Mouse (Mus musculus): Measurements from ENCODE around the gene Cfap73. TPM values are rescaled to one million over a fixed set of nuclear protein-coding genes. Genes with fewer than 3 reads are reported as not detected.

The Cfap73 gene
- polyA plus RNA-seq, 1 experiment from 2014 or later = not detected

DNA sequence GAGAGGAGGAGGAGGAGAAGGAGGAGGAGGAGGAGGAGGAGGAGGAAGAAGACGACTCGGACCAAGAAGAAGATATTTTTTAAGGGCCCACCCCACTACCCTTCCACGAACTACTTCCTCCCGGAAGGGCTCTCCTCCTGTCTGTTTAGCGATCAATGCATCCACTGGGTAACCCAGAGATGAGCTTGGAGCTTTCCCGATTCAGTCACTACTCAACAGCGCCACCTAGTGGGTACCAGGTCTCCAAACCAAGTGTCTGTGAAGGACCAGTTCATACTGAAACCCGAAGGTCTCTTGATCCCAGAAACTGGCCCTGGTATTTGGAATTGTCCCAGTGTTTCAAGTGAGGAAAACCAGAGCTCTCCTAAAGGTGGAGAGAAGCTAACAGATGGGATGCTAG, 28.3 kb downstream of the Cfap73 start:
- DNase-seq = peak; percentile 98
- under 1% methylated on average over 8 of the region's 8 CpGs for WGBS
- TF ChIP-seq CTCF (IDR thresholded peaks at IDR 0.05; ENCODE audit: low read depth) = peak; percentile 91

GRCm38 (mm10) chr5:120605241-120605661, 28.8 kb downstream of the Cfap73 start:
- no peak for TF ChIP-seq CTCF (IDR thresholded peaks at IDR 0.05; ENCODE audit: low read depth)
- ATAC-seq (ENCODE audit: insufficient read depth) = peak; percentile 39; the same call in 1 of the 2 replicates
- Histone ChIP-seq H3K4me2 (peak overlapping the region; percentile 68), H3K4me3 (ENCODE audit: low read depth, low read length) (peak overlapping the region; percentile 28), H3K4me1 (ENCODE audit: insufficient read depth) (no peaks in the 10 kb centered on the region), H3K9ac (peak overlapping the region; percentile 41), H3K27me3 (ENCODE audit: insufficient read depth, low read length) (no peaks in the 10 kb centered on the region), H3K36me3 (ENCODE audit: insufficient read depth) (no peaks in the 10 kb centered on the region), H3K9me3 (ENCODE audit: low read depth, low read length) (no peaks in the 10 kb centered on the region), H3K27ac (ENCODE audit: low read depth) (no peak overlapping the region)
- no peak for DNase-seq
- 3% methylated on average over 10 of the region's 10 CpGs for WGBS

More for the DNA sequence above, 28.3 kb downstream of the Cfap73 start:
- Histone ChIP-seq H3K9ac (peak overlapping the region; percentile 41; the same call in 1 of the 2 replicates), H3K27ac (ENCODE audit: low read depth) (no peak overlapping the region), H3K4me3 (ENCODE audit: low read depth, low read length) (peak overlapping the region; percentile 28), H3K9me3 (ENCODE audit: low read depth, low read length) (no peaks in the 10 kb centered on the region), H3K36me3 (ENCODE audit: insufficient read depth) (no peaks in the 10 kb centered on the region), H3K4me1 (ENCODE audit: insufficient read depth) (no peaks in the 10 kb centered on the region), H3K27me3 (ENCODE audit: insufficient read depth, low read length) (no peaks in the 10 kb centered on the region), H3K4me2 (peak overlapping the region; percentile 68)
- peak; percentile 66 for ATAC-seq (ENCODE audit: insufficient read depth)

DNA sequence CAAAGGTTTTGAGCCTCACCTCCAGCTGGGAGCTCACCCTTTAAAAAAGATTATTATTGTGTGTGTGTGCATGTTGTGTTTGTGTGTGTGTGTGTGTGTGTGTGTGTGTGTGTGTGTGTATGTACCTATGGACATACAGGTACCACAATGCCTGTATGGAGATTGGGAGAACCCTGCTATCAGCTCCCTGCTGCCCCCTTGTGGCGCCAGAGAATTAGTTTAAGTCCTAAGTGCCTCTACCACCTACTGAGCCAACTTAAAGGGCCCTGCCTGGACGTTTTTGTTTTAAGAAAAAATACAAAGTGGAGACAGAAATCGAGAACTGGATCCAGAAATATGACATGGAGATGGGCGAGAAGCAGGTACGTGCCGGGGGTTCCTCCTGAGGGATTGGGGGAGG, 29.2 kb downstream of the Cfap73 start:
- H3K9ac ChIP-seq = peak overlapping the region; percentile 41; the same call in 1 of the 2 replicates
- H3K4me2 ChIP-seq = peak overlapping the region; percentile 68
- DNase-seq (peak; percentile 93), ATAC-seq (ENCODE audit: insufficient read depth) (peak; percentile 45; the same call in 1 of the 2 replicates)
- no peaks in the 10 kb centered on the region for H3K9me3 ChIP-seq (ENCODE audit: low read depth, low read length)
- peak; percentile 86 for TF ChIP-seq CTCF (IDR thresholded peaks at IDR 0.05; ENCODE audit: low read depth)
- no peaks in the 10 kb centered on the region for H3K4me1 ChIP-seq (ENCODE audit: insufficient read depth)
- H3K36me3 ChIP-seq (ENCODE audit: insufficient read depth) = no peaks in the 10 kb centered on the region
- no peaks in the 10 kb centered on the region for H3K27me3 ChIP-seq (ENCODE audit: insufficient read depth, low read length)
- H3K27ac ChIP-seq (ENCODE audit: low read depth) = no peak overlapping the region
- H3K4me3 ChIP-seq (ENCODE audit: low read depth, low read length) = peak overlapping the region; percentile 28; the same call in 1 of the 2 replicates
- 2% methylated on average over 6 of the region's 6 CpGs for WGBS

DNA sequence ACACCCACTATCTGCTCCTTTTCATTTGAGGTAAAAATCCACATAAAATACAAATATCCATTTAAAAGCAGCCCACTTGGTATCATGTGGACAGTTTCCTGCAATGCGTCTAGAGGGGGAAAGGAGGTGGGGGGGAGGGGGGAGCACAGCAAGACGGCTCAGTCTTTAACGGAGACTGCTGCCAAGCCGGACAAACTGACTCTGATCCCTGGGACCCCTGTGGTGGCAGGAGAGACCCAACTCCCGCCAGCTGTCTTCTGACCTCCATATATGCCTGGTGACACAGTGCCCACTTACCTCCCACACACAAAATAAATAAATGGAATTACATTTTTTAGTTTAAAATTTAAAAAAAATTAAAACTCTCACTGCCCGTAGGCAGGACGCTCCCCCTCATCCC, 30.5 kb downstream of the Cfap73 start:
- no peak overlapping the region for H3K4me2 ChIP-seq
- ATAC-seq (ENCODE audit: insufficient read depth) = no peak
- no peaks in the 10 kb centered on the region for H3K27me3 ChIP-seq (ENCODE audit: insufficient read depth, low read length)
- no peaks in the 10 kb centered on the region for H3K4me1 ChIP-seq (ENCODE audit: insufficient read depth)
- no peak overlapping the region for H3K4me3 ChIP-seq (ENCODE audit: low read depth, low read length)
- no peaks in the 10 kb centered on the region for H3K9me3 ChIP-seq (ENCODE audit: low read depth, low read length)
- no peaks in the 10 kb centered on the region for H3K36me3 ChIP-seq (ENCODE audit: insufficient read depth)
- DNase-seq = no peak
- no peak overlapping the region for H3K27ac ChIP-seq (ENCODE audit: low read depth)
- no peak overlapping the region for H3K9ac ChIP-seq
- TF ChIP-seq CTCF (IDR thresholded peaks at IDR 0.05; ENCODE audit: low read depth) = no peak
- 56% methylated on average over 7 of the region's 7 CpGs for WGBS

DNA sequence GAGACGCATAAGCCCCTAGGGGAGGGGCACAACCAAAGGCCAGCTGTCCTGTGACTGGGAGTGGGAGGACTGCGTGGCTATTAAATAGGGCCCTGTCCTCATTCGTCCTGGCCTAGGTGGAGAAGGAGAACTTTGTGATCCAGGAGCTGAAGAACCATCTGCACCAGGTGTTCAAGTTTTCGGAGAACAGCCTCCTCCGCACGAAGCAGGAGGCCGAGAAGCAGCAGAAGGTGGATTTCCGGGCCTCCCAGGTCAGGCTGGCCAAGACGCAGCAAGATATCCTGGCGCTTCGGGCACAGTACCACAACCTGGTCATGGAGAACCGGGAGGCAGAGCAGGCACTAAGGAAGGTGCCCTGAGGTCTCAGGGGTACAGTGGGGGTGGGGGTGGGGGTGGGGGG, 31.8 kb downstream of the Cfap73 start:
- WGBS = 87% methylated on average over 12 of the region's 12 CpGs
- H3K9me3 ChIP-seq (ENCODE audit: low read depth, low read length) = no peaks in the 10 kb centered on the region
- no peak for TF ChIP-seq CTCF (IDR thresholded peaks at IDR 0.05; ENCODE audit: low read depth)
- DNase-seq (no peak), ATAC-seq (ENCODE audit: insufficient read depth) (no peak)
- no peak overlapping the region for H3K4me2 ChIP-seq
- no peak overlapping the region for H3K4me3 ChIP-seq (ENCODE audit: low read depth, low read length)
- no peaks in the 10 kb centered on the region for H3K4me1 ChIP-seq (ENCODE audit: insufficient read depth)
- H3K27ac ChIP-seq (ENCODE audit: low read depth) = no peak overlapping the region
- H3K27me3 ChIP-seq (ENCODE audit: insufficient read depth, low read length) = no peaks in the 10 kb centered on the region
- H3K9ac ChIP-seq = no peak overlapping the region
- H3K36me3 ChIP-seq (ENCODE audit: insufficient read depth) = no peaks in the 10 kb centered on the region

DNA sequence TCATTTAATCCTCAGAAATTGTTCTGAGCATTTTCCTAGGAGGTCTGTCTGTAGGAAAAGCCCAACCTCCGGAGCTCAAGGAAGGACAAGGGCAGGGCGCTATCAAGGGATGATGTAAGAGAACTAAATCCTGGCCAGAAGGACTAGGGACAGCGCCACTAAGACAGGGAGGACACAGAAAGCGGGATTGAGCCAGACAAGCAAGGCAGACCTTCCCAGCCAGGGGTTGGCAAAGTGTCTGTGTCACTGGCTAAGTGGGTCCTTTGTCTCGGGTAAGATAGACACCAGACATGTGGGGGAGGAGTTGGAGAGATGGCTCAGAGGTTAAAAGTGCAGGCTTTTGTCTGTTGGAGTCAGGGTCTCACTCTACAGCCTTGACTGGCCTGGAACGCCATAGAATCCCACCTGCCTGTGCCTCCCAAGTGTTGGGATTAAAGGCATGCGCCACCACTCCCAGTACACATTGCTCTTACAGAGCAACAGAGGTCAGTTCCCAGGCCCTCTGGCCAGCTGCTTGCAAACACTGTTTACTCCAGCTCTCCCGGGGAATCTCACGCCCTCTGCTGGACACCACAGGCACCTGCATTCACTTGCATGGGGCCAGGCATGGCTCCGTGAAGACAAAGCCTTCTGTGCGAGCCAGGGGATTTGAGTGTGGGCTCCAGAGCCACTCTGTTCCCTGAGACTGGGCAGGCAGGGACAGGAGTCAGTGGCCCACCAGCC, 32.9 kb downstream of the Cfap73 start:
- H3K9ac ChIP-seq = no peak overlapping the region
- DNase-seq = peak; percentile 50
- H3K36me3 ChIP-seq (ENCODE audit: insufficient read depth) = no peaks in the 10 kb centered on the region
- no peak overlapping the region for H3K27ac ChIP-seq (ENCODE audit: low read depth)
- no peaks in the 10 kb centered on the region for H3K9me3 ChIP-seq (ENCODE audit: low read depth, low read length)
- no peak overlapping the region for H3K4me2 ChIP-seq
- no peaks in the 10 kb centered on the region for H3K4me1 ChIP-seq (ENCODE audit: insufficient read depth)
- WGBS = 45% methylated on average over 11 of the region's 11 CpGs
- no peaks in the 10 kb centered on the region for H3K27me3 ChIP-seq (ENCODE audit: insufficient read depth, low read length)
- ATAC-seq (ENCODE audit: insufficient read depth) = no peak
- no peak overlapping the region for H3K4me3 ChIP-seq (ENCODE audit: low read depth, low read length)
- peak; percentile 73 for TF ChIP-seq CTCF (IDR thresholded peaks at IDR 0.05; ENCODE audit: low read depth)

GRCm38 (mm10) chr5:120599625-120600024, 34.4 kb downstream of the Cfap73 start:
- 71% methylated on average over 6 of the region's 6 CpGs for WGBS
- TF ChIP-seq CTCF (IDR thresholded peaks at IDR 0.05; ENCODE audit: low read depth) = no peak
- H3K27ac ChIP-seq (ENCODE audit: low read depth) = no peak overlapping the region
- no peak overlapping the region for H3K4me2 ChIP-seq
- ATAC-seq (ENCODE audit: insufficient read depth) (peak; percentile 40; the same call in 1 of the 2 replicates), DNase-seq (no peak)
- no peaks in the 10 kb centered on the region for H3K36me3 ChIP-seq (ENCODE audit: insufficient read depth)
- no peak overlapping the region for H3K4me3 ChIP-seq (ENCODE audit: low read depth, low read length)
- H3K4me1 ChIP-seq (ENCODE audit: insufficient read depth) = no peaks in the 10 kb centered on the region
- no peaks in the 10 kb centered on the region for H3K27me3 ChIP-seq (ENCODE audit: insufficient read depth, low read length)
- H3K9ac ChIP-seq = no peak overlapping the region
- H3K9me3 ChIP-seq (ENCODE audit: low read depth, low read length) = no peaks in the 10 kb centered on the region
